Mouse (Mus musculus) liver, adult (tissue): ENCODE measurements around the gene Kcnj12.

Experiments
- GATA4 ChIP-seq: IDR thresholded peaks from 2 replicates; pipeline ENCODE4 v1.6.1; 2014; ENCODE audit warnings: mild to moderate bottlenecking, low read length; ENCODE audit not compliant: insufficient replicate concordance

The Kcnj12 gene

DNA sequence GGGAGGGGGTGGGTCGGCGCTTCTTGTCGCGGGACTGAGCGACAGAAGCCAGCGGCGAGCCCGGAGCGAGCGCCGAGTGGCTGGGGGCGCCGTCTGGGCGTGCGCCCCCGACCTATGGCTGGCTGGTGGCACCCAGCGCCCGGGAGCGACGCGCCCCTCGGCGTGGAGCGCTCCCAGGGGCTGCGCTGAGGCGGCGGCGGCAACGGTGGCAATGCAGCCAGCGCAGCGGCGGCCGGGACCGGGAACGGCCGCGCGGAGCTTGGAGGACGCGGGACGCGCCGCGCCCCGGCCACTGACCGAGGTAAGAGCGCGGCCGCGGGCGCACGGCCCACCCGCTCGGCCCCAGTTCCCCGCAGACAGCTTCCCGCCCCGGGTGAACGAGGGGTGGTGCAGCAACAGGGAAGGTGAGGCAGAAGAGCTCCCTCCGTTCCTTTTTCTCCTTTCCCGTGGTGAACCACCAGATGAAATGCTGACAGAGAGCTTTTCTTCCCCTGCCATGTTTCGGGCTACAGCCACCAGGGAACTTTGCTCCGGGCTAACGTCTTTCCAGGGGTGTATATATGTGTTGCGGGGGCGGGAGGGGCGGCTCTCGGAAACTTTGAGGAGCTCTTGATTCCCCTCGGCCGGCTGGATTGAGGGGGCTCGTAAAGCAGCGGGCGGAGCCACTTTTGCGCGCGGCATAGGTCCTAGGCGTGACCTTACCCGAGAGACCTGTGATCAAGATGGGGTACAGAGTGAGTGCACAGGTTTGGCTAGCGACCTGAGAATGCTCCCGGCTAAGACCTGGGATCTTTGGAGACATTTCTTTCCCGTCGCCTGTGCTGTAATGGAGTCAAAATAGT lies at the start of gene Kcnj12:
TSS of gene Kcnj12 (plus strand) at position 15 of the 842 bp plus-strand sequence.
- no peak for TF ChIP-seq GATA4

DNA sequence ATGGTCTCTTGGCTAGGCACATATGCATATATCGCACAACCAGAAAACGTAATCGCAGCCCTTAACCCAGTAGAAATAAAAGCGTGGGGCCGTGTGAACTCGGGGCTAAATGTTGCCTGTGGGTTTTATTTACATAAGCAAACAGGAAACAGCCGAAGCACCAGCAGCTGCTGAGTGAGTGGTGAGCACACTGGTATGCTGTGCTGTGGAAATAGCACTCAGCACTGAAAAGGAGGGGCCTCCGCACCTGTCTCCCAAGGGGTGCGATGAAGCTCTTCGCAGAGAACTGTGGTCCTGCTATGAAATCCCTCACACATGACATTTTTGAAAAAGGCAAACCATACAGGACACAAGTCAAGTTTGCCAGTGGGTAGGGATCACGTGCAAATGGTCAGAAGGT lies 47.3 kb upstream of the Kcnj12 start:
- no peak for TF ChIP-seq GATA4

DNA sequence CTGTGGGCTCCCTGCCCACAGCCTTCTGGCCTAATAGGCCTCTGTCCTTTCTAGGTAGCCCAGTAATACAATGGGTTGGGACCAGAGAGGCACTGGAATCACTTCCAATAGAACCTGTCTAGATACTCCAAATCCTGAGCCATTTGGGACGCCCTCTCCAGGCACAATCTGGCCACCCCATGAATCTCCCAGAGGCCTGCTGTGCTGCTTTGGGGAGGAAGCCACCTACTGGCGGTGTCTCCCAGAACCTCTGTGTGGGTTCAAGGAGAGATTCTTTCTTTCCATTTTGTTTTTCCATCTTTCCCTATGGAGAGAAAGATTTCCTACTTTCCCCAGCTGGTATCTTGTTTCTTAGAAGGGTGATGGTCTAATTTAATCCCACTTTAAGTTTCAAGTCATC lies 46.1 kb upstream of the Kcnj12 start:
- TF ChIP-seq GATA4: no peak

GRCm38 (mm10) chr11:60976742-60977141 lies 45.6 kb upstream of the Kcnj12 start:
- no peak for TF ChIP-seq GATA4

DNA sequence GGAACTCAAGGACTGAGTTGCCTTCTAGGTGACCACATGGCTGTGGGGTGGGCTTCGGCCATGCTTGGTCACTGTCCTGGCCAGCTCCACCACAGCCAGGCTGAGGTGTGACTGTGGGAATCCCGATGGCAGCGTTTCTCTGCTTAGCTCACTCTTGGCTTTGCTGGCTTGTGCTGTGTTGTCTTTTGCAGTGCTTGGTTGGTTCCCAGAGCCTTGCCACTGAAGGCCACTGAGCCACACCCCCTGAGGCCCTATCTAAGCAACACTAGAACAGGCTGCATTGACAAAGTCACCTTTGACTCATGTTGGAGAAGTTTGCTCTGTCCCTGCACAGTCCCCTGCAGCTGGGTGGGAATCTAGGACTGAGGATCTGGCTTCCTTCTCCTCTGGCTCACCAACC lies 45.2 kb upstream of the Kcnj12 start:
- TF ChIP-seq GATA4: no peak

DNA sequence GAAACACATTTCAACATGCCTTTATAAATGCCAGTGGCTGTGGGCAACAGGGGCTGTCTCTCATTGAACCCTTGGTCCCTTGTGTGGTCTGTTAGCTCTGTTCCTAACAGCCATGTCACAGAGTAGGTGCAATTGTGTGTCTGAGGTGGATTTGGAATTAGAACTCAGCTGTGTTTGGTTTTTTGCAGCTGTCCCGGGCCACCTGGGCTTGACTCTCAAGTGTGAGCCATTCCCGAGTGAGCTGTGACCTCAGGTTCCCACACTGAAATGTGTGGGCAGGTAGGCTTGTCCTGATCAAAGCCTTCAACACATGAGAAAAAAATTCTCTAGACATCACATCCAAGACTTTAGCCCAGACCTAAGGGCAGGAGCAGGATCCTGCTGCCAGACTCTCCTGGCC lies 43.7 kb upstream of the Kcnj12 start:
- no peak for TF ChIP-seq GATA4

DNA sequence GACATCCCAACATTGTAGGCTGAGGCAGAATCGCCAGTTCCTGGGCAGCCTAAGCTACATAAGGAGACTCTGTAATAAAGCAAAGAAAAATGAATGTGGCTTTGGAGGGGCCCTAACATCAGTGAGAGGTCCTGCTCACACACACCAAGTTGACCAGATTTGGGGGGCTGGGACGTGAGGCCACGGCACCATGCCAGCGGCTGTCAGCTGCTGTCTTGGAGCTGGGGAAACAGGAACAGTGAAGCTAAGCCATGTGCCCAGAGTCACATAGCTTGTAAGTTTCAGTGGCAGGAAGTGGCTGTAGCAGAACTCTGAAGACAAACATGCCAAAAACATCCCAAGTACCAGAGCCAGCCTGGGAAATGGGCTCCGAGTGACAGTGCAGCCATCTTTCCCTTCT lies 42.6 kb upstream of the Kcnj12 start:
- no peak for TF ChIP-seq GATA4

- TF ChIP-seq GATA4: no peak
Measured at GRCm38 (mm10) chr11:60981693-60982486, 40.5 kb upstream of the Kcnj12 start.

- TF ChIP-seq GATA4: no peak
Measured at GRCm38 (mm10) chr11:60984912-60985558, 37.3 kb upstream of the Kcnj12 start.

DNA sequence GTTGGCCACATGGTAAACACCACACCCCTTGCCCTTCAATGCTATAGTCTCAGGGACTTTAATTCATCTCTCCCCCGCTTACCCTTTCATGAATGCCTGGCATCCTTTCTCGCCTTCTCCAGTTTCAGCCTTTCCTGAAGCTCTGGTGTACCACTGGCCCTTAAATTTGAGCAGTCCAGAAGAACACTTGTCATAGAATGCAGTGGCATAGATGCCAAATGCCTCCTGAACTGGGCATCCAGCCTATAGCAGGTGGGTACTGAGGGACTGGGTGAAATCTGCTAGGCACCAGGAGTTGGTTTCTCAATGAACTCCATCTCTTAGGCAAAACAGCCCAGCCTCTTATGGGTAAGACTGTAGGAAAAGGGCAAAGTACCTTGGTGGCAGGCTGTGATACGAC lies 31.9 kb upstream of the Kcnj12 start:
- no peak for TF ChIP-seq GATA4

- TF ChIP-seq GATA4: no peak
Measured at GRCm38 (mm10) chr11:61002736-61003135, 19.6 kb upstream of the Kcnj12 start.

- no peak for TF ChIP-seq GATA4
Measured at GRCm38 (mm10) chr11:61004046-61004445, 18.3 kb upstream of the Kcnj12 start.

DNA sequence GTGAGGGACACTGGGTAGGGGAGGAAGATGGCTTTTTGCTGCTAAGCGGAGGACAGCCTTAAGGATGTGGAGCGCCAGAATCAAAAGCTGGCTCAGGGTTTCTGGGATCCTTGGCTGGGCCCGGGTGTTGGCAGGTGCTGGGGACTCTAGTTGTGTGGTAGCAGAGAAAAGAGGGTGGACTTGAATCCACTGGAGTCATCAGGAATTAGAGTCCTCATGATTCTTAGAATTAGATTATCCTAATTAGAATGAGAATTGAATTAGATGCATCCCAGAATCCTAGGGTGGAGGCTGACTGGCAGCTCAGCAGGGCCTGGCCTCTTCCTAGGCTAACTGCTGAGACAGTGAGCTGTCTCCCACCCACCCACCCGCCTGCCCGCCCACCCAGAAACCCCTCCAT lies 17.6 kb upstream of the Kcnj12 start:
- no peak for TF ChIP-seq GATA4

- TF ChIP-seq GATA4: no peak
Measured at GRCm38 (mm10) chr11:61005345-61005744, 17.0 kb upstream of the Kcnj12 start.

GRCm38 (mm10) chr11:61011736-61012294 lies 10.5 kb upstream of the Kcnj12 start:
- TF ChIP-seq GATA4: no peak
